Mouse (Mus musculus) left cerebral cortex, adult 9 months (tissue): ENCODE data around the gene Zscan12.

Experiments used
- DNase-seq, 2 experiments: peaks; one replicate each; pipeline ENCODE4 v3.0.0; 2022; ENCODE audit warnings: low spot score in 2 of 2

The Zscan12 gene

GRCm38 (mm10) chr13:21402287-21402846, 39.7 kb downstream of the Zscan12 start, which contains the start of gene Zkscan3:
Gene Zkscan3, minus strand, starts transcription at chr13:21402755.
- peak in 1 of 2 experiments; percentile 73 for DNase-seq

GRCm38 (mm10) chr13:21402848-21403247, 40.2 kb downstream of the Zscan12 start:
- no peak for DNase-seq

- DNase-seq: no peak
Observed at GRCm38 (mm10) chr13:21407341-21407740, 44.7 kb downstream of the Zscan12 start.

DNA sequence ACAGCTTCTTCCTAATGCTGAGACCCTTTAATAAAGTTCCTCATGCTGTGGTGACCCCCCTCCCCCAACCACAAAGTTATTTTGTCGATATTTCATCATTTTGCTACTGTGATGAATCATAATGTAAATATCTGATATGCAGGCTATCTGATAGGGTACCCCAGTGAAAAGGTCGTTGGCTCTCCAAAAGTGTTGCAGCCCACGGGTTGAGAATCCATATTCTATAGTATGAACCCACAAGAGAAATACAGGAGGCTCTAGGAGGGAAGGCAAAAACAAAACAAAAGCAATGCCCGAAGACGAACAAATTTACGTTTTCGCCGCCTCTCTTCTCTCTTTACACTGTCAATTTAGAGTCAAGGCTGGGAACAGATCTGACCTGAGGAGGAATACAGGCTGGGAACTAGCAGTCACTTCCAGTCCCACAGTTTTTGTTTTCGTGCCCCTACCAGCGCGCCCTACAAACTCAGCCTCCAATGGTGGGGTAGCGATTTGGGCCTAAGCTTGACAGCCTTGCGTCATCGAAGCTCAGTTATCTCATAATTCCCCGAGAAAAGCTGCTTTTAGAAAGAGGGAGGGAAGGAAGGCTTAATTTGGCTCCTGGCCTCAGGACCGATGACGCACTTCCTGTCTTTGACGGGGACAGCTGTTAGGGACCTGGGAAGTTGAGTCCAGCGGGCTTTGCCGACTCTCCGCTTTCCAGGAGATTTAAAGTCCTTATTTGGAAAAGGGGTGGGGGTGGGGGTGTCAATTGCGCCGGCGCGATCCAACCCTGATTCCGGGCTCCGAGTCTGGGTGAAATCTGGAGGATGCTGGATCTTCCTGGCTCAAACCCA, 45.6 kb downstream of the Zscan12 start:
- DNase-seq: peak; percentile 78 to 92

DNA sequence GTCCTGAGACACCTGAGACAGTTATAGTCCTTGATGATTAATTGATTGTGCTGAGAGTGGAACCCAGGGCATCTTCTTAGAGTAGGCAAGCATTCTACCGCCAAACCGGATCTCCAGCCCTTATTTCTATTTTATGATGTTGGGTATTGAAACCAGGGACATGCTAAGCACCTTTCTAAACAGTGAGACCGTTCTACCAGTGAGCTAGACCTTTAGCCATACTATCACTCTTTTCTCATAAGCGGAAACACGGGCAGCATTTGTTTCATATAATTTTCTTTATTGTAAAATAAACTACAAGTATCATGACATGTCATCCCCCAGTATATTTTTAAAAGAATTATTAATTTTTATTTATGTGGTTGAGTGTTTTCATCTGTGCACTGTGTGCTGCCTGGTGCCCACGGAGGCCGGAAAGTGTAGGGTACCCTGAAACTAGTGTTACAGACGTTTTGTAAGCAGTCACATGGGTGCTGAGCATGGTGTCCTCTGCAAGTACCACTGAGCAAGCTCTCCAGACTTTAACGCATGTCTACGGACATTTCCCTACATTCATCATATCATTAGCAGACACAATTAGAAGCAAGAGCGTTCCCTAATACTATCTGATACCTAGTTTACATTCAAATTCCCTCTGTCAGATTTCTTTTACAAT, 46.3 kb downstream of the Zscan12 start:
- DNase-seq: no peak

GRCm38 (mm10) chr13:21414231-21415212, 51.9 kb downstream of the Zscan12 start:
- no peak for DNase-seq

- DNase-seq: no peak
Observed at GRCm38 (mm10) chr13:21415266-21415665, 52.6 kb downstream of the Zscan12 start.

DNA sequence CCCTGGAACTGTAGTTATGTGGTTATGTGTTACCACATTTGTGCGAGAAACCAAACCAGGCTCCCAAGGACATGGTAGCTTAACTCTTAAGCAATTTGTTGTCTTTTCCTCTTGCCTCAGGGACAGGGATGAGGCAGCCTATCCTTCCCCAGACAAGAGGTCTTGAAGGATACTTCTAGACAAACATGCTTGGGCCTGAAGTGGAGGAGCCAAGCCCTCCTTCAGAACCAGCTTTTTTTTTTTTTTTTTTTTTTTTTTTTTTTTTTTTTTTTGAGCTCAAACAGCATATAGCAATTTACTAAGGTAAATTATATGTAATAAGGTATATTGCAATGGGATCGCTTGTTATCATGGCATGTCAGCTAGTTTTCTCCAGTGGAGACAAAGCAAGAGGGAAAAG, 53.1 kb downstream of the Zscan12 start:
- no peak for DNase-seq

- DNase-seq: peak in 1 of 2 experiments; percentile 18
Observed at GRCm38 (mm10) chr13:21417298-21418010, 54.8 kb downstream of the Zscan12 start.

- no peak for DNase-seq
Observed at GRCm38 (mm10) chr13:21418865-21419264, 56.2 kb downstream of the Zscan12 start.
